Mouse (Mus musculus) embryonic fibroblast, embryonic 13.5 days (primary cell): Measurements from ENCODE around the gene Mon2.

Experiments
- CTCF ChIP-seq: IDR thresholded peaks from 2 replicates; pipeline ENCODE4 v1.5.1; 2011; ENCODE audit warnings: mild to moderate bottlenecking, control low read depth, low read length, moderate library complexity, borderline replicate concordance; ENCODE audit not compliant: insufficient read depth
- POLR2A ChIP-seq: IDR thresholded peaks from 2 replicates; pipeline ENCODE4 v1.6.1; 2011; ENCODE audit warnings: low read depth, mild to moderate bottlenecking, control low read depth, low read length, moderate library complexity

- TF ChIP-seq CTCF = no peak
- TF ChIP-seq POLR2A = no peak
Observed at GRCm38 (mm10) chr10:123086847-123087246, 10.5 kb upstream of the Mon2 start.
